Mouse (Mus musculus) CH12.LX (cell line): ENCODE results near the gene Itpr2. TPM values are rescaled to one million over a fixed set of nuclear protein-coding genes. Genes with fewer than 3 reads are reported as not detected.

Source experiments
- DNase-seq: peaks from one replicate; pipeline ENCODE4 v3.0.0-alpha.2; 2013; ENCODE audit errors: extremely low read depth
- H3K27ac ChIP-seq: 2 replicates; pipeline ENCODE4 v1.5.1; 2012; ENCODE audit warnings: low read depth, mild to moderate bottlenecking, control low read depth, moderate library complexity; ENCODE audit not compliant: insufficient read depth
- H3K27me3 ChIP-seq: replicated peaks from 2 replicates; pipeline ENCODE3; 2012; ENCODE audit warnings: inconsistent platforms
- H3K36me3 ChIP-seq, 2 experiments: replicated peaks in 1 of 2; 2 replicates each; pipeline versions ENCODE3 to v1.6.1; 2012; ENCODE audit warnings: inconsistent platforms in 1 of 2, low read length in 1 of 2, mild to moderate bottlenecking in 1 of 2, mixed read lengths in 1 of 2, moderate library complexity in 1 of 2; ENCODE audit not compliant: control insufficient read depth in 1 of 2, insufficient read depth in 1 of 2
- H3K4me1 ChIP-seq, 2 experiments: 2 replicates each; pipeline ENCODE4 v1.6.1; 2012; ENCODE audit warnings: inconsistent platforms in 1 of 2, moderate library complexity in 1 of 2; ENCODE audit not compliant: insufficient read depth in 2 of 2, control insufficient read depth in 1 of 2
- H3K4me2 ChIP-seq: 2 replicates; pipeline ENCODE4 v1.6.1; 2012; ENCODE audit warnings: low read depth, mild to moderate bottlenecking, control low read depth; ENCODE audit not compliant: poor library complexity, insufficient read depth, severe bottlenecking
- H3K4me3 ChIP-seq, 3 experiments: fragments of 150-350 bp in 1 of 3; sonication (generic) in 1 of 3; replicated peaks in 1 of 3; 2 replicates each; pipeline versions ENCODE3 to v1.5.1; 2011 to 2012; ENCODE audit warnings: low read depth in 2 of 3, low read length in 2 of 3, mild to moderate bottlenecking in 2 of 3, moderate library complexity in 2 of 3, control low read depth in 1 of 3, improper control_type of control experiment in 1 of 3, inconsistent platforms in 1 of 3, mixed read lengths in 1 of 3; ENCODE audit not compliant: poor library complexity in 1 of 3
- H3K79me2 ChIP-seq: replicated peaks from 2 replicates; pipeline ENCODE4 v1.6.1; 2012; ENCODE audit warnings: mild to moderate bottlenecking, moderate library complexity; ENCODE audit not compliant: control insufficient read depth, poor library complexity, insufficient read depth, severe bottlenecking; ENCODE audit errors: extremely low read depth
- H3K9ac ChIP-seq: 2 replicates; pipeline ENCODE4 v1.6.1; 2012; ENCODE audit warnings: low read depth, mild to moderate bottlenecking, control low read depth, moderate library complexity; ENCODE audit not compliant: insufficient read depth
- H3K9me3 ChIP-seq: replicated peaks from 2 replicates; pipeline ENCODE3; 2012; ENCODE audit warnings: low read length, inconsistent platforms, mixed read lengths
- CHD1 ChIP-seq: IDR thresholded peaks from 2 replicates; pipeline ENCODE4 v1.6.1; 2012; ENCODE audit warnings: low read depth, low read length, improper control_type of control experiment, inconsistent platforms
- ELF1 ChIP-seq: IDR thresholded peaks from 2 replicates; pipeline ENCODE4 v1.6.1; 2014; ENCODE audit warnings: low read depth, mild to moderate bottlenecking, inconsistent platforms, low read length, improper control_type of control experiment
- EP300 ChIP-seq: IDR thresholded peaks from 2 replicates; pipeline ENCODE4 v1.6.1; 2011; ENCODE audit warnings: low read length, improper control_type of control experiment
- GABPA ChIP-seq: IDR thresholded peaks from 2 replicates; pipeline ENCODE4 v1.6.1; 2012; ENCODE audit warnings: low read depth, low read length, improper control_type of control experiment, inconsistent platforms; ENCODE audit not compliant: insufficient replicate concordance
- IRF4 ChIP-seq: IDR thresholded peaks from 2 replicates; pipeline ENCODE4 v1.6.1; 2014; ENCODE audit warnings: low read depth, mild to moderate bottlenecking, inconsistent platforms, low read length, improper control_type of control experiment
- JUN ChIP-seq: IDR thresholded peaks from 2 replicates; pipeline ENCODE4 v1.6.1; 2011; ENCODE audit warnings: low read depth, mild to moderate bottlenecking, low read length, improper control_type of control experiment, moderate library complexity; ENCODE audit not compliant: insufficient read depth
- KAT2A ChIP-seq: IDR thresholded peaks from 2 replicates; pipeline ENCODE4 v1.6.1; 2012; ENCODE audit warnings: low read length, improper control_type of control experiment, inconsistent platforms; ENCODE audit not compliant: insufficient replicate concordance
- MAFK ChIP-seq: IDR thresholded peaks from 2 replicates; pipeline ENCODE4 v1.6.1; 2011; ENCODE audit warnings: low read length, improper control_type of control experiment; ENCODE audit not compliant: insufficient replicate concordance
- MAX ChIP-seq: IDR thresholded peaks from 2 replicates; pipeline ENCODE4 v1.6.1; 2011; ENCODE audit warnings: low read length, improper control_type of control experiment
- MEF2A ChIP-seq: IDR thresholded peaks from 2 replicates; pipeline ENCODE4 v1.6.1; 2014; ENCODE audit warnings: low read depth, mild to moderate bottlenecking, inconsistent platforms, low read length, improper control_type of control experiment, borderline replicate concordance
- MYC ChIP-seq: IDR thresholded peaks from 2 replicates; pipeline ENCODE4 v1.6.1; 2011; ENCODE audit warnings: low read depth, mild to moderate bottlenecking, improper control_type of control experiment, low read length
- NELFE ChIP-seq: IDR thresholded peaks from 2 replicates; pipeline ENCODE4 v1.6.1; 2011; ENCODE audit warnings: low read depth, low read length, improper control_type of control experiment
- PAX5 ChIP-seq: IDR thresholded peaks from 2 replicates; pipeline ENCODE4 v1.6.1; 2012; ENCODE audit warnings: low read length, inconsistent platforms, mixed read lengths
- POLR2AphosphoS2 ChIP-seq: IDR thresholded peaks from 2 replicates; pipeline ENCODE4 v1.6.1; 2011; ENCODE audit warnings: low read depth, low read length, improper control_type of control experiment
- RAD21 ChIP-seq: IDR thresholded peaks from 2 replicates; pipeline ENCODE4 v1.6.1; 2011; ENCODE audit warnings: low read depth, mild to moderate bottlenecking, low read length, improper control_type of control experiment, moderate library complexity
- RCOR1 ChIP-seq: conservative IDR thresholded peaks from 2 replicates; pipeline ENCODE4 v1.6.1; 2012; ENCODE audit warnings: low read depth, mild to moderate bottlenecking, inconsistent platforms, low read length, improper control_type of control experiment
- SMC3 ChIP-seq: IDR thresholded peaks from 2 replicates; pipeline ENCODE4 v1.6.1; 2011; ENCODE audit warnings: low read depth, low read length, improper control_type of control experiment
- TBP ChIP-seq: conservative IDR thresholded peaks from 2 replicates; pipeline ENCODE4 v1.6.1; 2011; ENCODE audit warnings: low read depth, low read length, improper control_type of control experiment
- TCF12 ChIP-seq: IDR thresholded peaks from 2 replicates; pipeline ENCODE4 v1.6.1; 2014; ENCODE audit warnings: low read depth, mild to moderate bottlenecking, inconsistent platforms, low read length, improper control_type of control experiment
- ZKSCAN1 ChIP-seq: IDR thresholded peaks from 2 replicates; pipeline ENCODE4 v1.6.1; 2012; ENCODE audit warnings: low read depth, inconsistent platforms, low read length, improper control_type of control experiment, borderline replicate concordance
- dilution Hi-C: fragments of 300-500 bp; cut with MboI; formaldehyde crosslinking; loops from 2 replicates; pipeline ENCODE4 v1.14.3; 2020; ENCODE audit warnings: low sequenced_read_pairs; ENCODE audit not compliant: extremely low pct_unique_long_range_greater_than_20kb, extremely low pct_ligation_motif_present
- in situ Hi-C: fragments of 300-500 bp; cut with MboI; formaldehyde crosslinking; loops from 3 replicates; pipeline ENCODE4 v1.14.3; 2019; ENCODE audit warnings: low sequenced_read_pairs, low pct_ligation_motif_present, low pct_unique_long_range_greater_than_20kb, mixed read lengths
- polyA plus RNA-seq: library from polyadenylated mRNA; unstranded; fragments of >175 nt; gene quantifications from 2 replicates; pipeline ENCODE4 v1.2.1, GENCODE M21; 2012; ENCODE audit warnings: low read depth; ENCODE audit not compliant: insufficient read length
- total RNA-seq, 2 experiments: library from RNA; depleted of rRNA; stranded (reverse); fragments of 300-350 nt in 1 of 2; fragments of >200 nt in 1 of 2; gene quantifications; 2 replicates each; pipeline ENCODE4 v1.2.3; 2012 to 2014

Gene Itpr2
- total and polyA plus RNA-seq, 3 experiments = 3.5 to 8.9 (median 4.4) TPM

DNA sequence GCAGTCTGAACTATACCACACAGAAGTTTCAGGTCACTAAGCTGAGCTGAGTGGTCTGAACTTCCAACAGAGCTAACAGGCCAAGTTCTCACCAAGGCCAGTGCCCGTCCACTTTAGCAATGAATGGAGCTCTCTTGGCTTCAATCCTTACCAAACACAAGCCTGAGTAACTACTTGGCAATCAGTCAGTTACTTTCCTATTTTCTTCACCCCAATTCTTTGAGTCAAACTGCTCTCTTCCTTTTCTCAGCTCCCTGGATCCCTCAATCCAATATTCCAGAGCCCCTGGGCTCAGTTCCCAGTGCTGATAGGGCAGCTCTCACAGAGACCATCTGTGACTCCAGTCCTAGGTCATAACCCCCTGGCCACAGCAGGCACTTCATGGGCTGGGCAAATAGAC is 305.3 kb downstream of the Itpr2 start:
- TF ChIP-seq IRF4 (no peak), PAX5 (no peak), EP300 (no peak), MAFK (no peak), SMC3 (no peak), POLR2AphosphoS2 (no peak), KAT2A (no peak), MEF2A (no peak), CHD1 (no peak), NELFE (no peak), TCF12 (no peak), RAD21 (no peak), ELF1 (no peak), TBP (no peak)
- no peaks in the 10 kb centered on the region for H3K27me3 ChIP-seq
- peaks cover 5% of the 10 kb centered on the region for H3K9me3 ChIP-seq
- no peaks in the 10 kb centered on the region for H3K79me2 ChIP-seq
- dilution Hi-C loops (no loop called here), in situ Hi-C loops (no loop called here)
- peaks cover 3 to 14% of the 10 kb centered on the region in 2 experiments for H3K36me3 ChIP-seq
- no peak overlapping the region for H3K27ac ChIP-seq
- peaks cover 0 to 7% of the 10 kb centered on the region in 2 experiments; a peak in 2 of 4 replicates for H3K4me1 ChIP-seq
- no peak for DNase-seq
- no peak overlapping the region for H3K9ac ChIP-seq
- no peak overlapping the region for H3K4me2 ChIP-seq
- no peak overlapping the region for H3K4me3 ChIP-seq

DNA sequence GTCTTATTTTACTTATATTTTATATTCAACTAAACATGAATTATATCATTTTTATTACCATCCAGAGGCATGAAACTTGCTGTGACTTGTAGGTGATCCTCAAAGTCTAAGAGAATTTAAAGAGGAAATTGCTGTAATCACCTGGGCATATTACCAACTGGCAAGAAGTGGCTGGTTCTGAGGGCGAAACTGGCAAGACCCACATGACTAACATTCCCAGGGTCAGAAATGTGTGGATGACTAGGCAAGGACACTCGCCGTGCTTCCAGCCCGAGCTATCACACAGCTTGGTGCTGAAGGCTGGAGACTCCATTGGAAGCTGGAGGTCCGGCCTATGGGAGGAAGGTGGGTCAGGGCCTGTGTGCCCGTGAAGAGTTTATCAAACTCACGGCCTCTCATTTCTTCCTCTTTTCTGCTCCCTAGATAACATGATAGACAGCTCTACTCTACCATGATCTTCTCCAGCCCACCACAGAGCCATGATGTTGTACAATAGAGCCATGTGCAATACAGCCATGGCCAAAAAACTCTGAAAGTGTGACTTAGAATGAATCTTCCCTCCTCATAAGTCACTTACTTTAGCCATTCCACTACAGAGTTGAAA is 306.1 kb downstream of the Itpr2 start:
- no peak overlapping the region for H3K9ac ChIP-seq
- in situ Hi-C loops = no loop called here
- no peak overlapping the region for H3K4me2 ChIP-seq
- H3K4me3 ChIP-seq = no peak overlapping the region
- peaks cover 5% of the 10 kb centered on the region for H3K9me3 ChIP-seq
- peaks cover 0 to 7% of the 10 kb centered on the region in 2 experiments; a peak in 2 of 4 replicates for H3K4me1 ChIP-seq
- no peaks in the 10 kb centered on the region for H3K79me2 ChIP-seq
- H3K27ac ChIP-seq = no peak overlapping the region
- no peaks in the 10 kb centered on the region for H3K27me3 ChIP-seq
- DNase-seq = no peak
- no peak for TF ChIP-seq RCOR1
- no peak for TF ChIP-seq KAT2A
- no peak for TF ChIP-seq POLR2AphosphoS2
- no peak for TF ChIP-seq GABPA
- TF ChIP-seq ELF1 = no peak
- no peak for TF ChIP-seq MAX
- TF ChIP-seq ZKSCAN1 = no peak
- TF ChIP-seq NELFE = no peak
- no peak for TF ChIP-seq MEF2A
- no peak for TF ChIP-seq CHD1
- TF ChIP-seq JUN = no peak
- TF ChIP-seq MYC = no peak
- dilution Hi-C loops = no loop called here
- H3K36me3 ChIP-seq = peaks cover 3 to 14% of the 10 kb centered on the region in 2 experiments
